Mouse (Mus musculus): ENCODE data around the gene Mycbp2.

Gene Mycbp2

DNA sequence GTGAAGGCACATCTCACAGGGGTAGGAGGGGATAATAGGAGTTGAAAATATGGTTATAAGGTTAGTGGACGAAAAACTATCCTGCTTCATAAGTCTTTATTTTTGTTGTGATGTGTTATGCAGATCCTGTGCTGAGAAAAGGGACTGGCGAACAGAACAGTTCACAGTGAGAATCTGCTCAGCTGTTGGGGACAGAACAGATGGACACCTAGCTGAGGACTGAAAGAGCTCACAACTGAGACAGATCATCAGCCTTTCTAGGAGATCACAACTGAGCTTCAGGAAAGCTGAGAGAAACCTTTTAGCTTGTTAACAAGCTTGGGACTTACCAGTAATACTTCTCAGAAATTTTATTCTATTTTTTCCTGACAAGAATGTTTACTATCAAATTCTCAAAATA, 92.3 kb downstream of the Mycbp2 start:
- TF ChIP-seq POU5F1 (IDR thresholded peaks at IDR 0.05; ENCODE audit: borderline replicate concordance, low read length) (no peak), NANOG (IDR thresholded peaks at IDR 0.05; ENCODE audit: borderline replicate concordance, low read length) (no peak), CTCF (conservative IDR thresholded peaks at IDR 0.05; ENCODE audit: low read length) (no peak)
- Histone ChIP-seq H3K27me3 (ENCODE audit: insufficient read depth, low read length) (no peaks in the 10 kb centered on the region), H3K36me3 (ENCODE audit: insufficient read depth, low read length) (0 out of 2 replicates have a peak, but pooled peaks cover 4% of the 10 kb centered on the region), H3K4me3 (replicated peaks; ENCODE audit: low read length) (no peak overlapping the region), H3K9me3 (ENCODE audit: low read length) (no peaks in the 10 kb centered on the region), H3K4me1 (replicated peaks; ENCODE audit: low read depth, low read length) (0 out of 2 replicates have a peak, but pooled peaks cover 2% of the 10 kb centered on the region)

DNA sequence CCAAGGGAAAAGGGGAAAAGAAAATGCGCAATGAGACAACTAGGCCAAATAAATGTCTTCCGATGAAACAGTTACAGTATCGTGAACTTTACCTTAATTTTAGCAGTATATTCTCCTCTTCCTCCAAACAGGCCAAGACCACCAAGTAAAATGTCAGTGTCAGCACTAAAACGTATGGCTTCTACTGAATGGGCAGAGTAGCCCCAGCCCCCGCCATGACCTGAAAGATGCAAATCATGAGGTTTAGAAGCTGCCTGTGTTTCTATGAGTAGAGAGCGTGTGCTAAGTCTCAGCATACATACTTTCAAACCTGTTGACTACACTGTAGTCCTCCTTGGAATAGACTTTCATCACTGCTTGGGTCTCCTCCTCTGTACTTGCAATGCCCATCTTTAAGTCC, 104.6 kb downstream of the Mycbp2 start:
- no peak overlapping the region for H3K4me3 ChIP-seq (replicated peaks; ENCODE audit: low read length)
- peaks cover 16% of the 10 kb centered on the region for H3K36me3 ChIP-seq (ENCODE audit: insufficient read depth, low read length)
- no peaks in the 10 kb centered on the region for H3K27me3 ChIP-seq (ENCODE audit: insufficient read depth, low read length)
- H3K9me3 ChIP-seq (ENCODE audit: low read length), result peaks cover 5% of the 10 kb centered on the region
- H3K4me1 ChIP-seq (replicated peaks; ENCODE audit: low read depth, low read length), result no peaks in the 10 kb centered on the region
- TF ChIP-seq CTCF (conservative IDR thresholded peaks at IDR 0.05; ENCODE audit: low read length), result no peak

DNA sequence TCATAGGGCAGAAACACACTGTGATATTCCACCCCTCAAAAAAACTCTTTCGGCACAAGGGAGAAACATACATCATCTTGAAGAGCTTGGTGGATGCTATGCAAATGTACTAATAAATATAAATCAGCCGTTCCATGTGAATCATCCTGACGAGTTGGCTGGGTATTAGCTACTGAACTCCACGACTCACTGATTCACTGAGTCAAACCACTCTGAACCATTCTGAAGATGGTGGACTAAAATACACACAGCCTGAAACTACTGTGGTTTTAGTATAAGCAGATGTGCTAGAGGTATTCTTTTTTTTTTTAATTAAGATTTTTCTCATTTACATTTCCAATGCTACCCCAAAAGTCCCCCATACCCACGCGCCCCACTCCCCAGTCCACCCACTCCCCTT, 111.8 kb downstream of the Mycbp2 start:
- Histone ChIP-seq H3K36me3 (ENCODE audit: insufficient read depth, low read length) (no peaks in the 10 kb centered on the region), H3K4me3 (replicated peaks; ENCODE audit: low read length) (no peak overlapping the region), H3K4me1 (replicated peaks; ENCODE audit: low read depth, low read length) (no peaks in the 10 kb centered on the region), H3K27me3 (ENCODE audit: insufficient read depth, low read length) (no peaks in the 10 kb centered on the region), H3K9me3 (ENCODE audit: low read length) (no peaks in the 10 kb centered on the region)
- TF ChIP-seq NANOG (IDR thresholded peaks at IDR 0.05; ENCODE audit: borderline replicate concordance, low read length) (no peak), POU5F1 (IDR thresholded peaks at IDR 0.05; ENCODE audit: borderline replicate concordance, low read length) (no peak), CTCF (conservative IDR thresholded peaks at IDR 0.05; ENCODE audit: low read length) (no peak)

DNA sequence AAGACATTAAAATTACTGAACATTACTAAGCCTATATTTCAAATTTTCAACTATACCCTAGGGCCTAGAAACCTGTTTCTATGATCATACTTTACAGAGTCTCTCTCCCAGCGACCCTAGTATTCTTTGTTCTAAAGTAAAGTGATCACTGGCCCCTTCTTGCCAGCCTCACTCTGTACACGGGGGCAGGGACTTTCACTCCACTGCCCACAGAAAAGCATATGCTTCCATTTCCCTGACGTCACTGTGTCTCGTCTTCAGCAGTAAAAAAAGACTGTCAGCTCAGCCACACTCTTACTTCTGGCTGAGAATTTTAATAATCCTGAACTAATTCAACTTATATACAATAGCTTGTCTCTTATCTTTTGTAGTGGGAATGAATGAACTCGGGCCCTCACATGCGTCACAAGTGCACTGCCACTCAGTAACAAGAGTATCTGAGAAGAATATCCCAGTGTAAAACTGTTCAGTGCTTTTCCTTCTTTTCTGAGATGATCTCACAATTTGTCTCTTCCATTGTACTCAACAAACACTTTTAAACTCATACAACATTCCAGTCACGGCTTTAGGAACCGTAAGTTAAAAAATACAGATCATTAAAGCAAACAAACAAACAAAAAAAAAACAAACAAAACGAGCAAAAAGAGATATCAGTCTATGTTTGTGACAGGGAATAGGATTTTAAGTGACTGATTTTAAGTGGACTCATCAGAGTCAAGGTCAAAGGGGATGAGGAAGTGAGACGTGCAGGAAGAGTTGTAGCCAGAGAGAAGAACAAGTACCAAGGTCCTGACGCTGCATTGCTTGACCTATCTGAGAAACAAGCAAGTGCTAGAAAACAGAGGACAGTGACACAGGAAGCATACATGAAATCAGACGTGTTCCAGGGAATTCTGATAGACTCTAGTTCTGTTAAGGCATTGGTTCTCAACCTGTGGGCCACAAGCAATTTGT, 112.7 kb downstream of the Mycbp2 start:
- Histone ChIP-seq H3K9me3 (ENCODE audit: low read length) (no peaks in the 10 kb centered on the region), H3K27me3 (ENCODE audit: insufficient read depth, low read length) (no peaks in the 10 kb centered on the region), H3K4me1 (replicated peaks; ENCODE audit: low read depth, low read length) (no peaks in the 10 kb centered on the region), H3K36me3 (ENCODE audit: insufficient read depth, low read length) (no peaks in the 10 kb centered on the region), H3K4me3 (replicated peaks; ENCODE audit: low read length) (no peak overlapping the region)
- TF ChIP-seq NANOG (IDR thresholded peaks at IDR 0.05; ENCODE audit: borderline replicate concordance, low read length) (no peak), POU5F1 (IDR thresholded peaks at IDR 0.05; ENCODE audit: borderline replicate concordance, low read length) (no peak), CTCF (conservative IDR thresholded peaks at IDR 0.05; ENCODE audit: low read length) (no peak)

DNA sequence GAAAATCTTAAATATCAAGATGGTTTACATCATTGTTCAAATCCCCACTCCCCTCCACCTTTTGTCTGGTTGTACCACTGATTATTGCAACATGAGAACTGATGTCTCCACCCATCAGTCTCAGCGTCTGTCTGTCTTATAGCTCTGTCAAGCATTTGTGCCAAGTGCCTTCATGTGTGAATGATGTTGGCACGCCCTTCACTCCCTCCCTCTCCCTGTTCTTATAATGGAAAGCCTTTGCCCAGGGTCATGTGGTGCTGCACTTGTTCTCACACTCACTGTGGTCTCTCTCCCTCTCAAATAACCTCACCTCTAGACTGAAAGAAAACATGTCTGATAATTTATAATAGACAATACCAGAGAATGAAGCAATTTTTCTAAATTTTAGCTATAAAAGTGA, 124.3 kb downstream of the Mycbp2 start:
- peaks cover 31% of the 10 kb centered on the region for H3K36me3 ChIP-seq (ENCODE audit: insufficient read depth, low read length)
- H3K9me3 ChIP-seq (ENCODE audit: low read length), result no peaks in the 10 kb centered on the region
- no peaks in the 10 kb centered on the region for H3K27me3 ChIP-seq (ENCODE audit: insufficient read depth, low read length)
- TF ChIP-seq POU5F1 (IDR thresholded peaks at IDR 0.05; ENCODE audit: borderline replicate concordance, low read length), result no peak
- no peak for TF ChIP-seq NANOG (IDR thresholded peaks at IDR 0.05; ENCODE audit: borderline replicate concordance, low read length)
- TF ChIP-seq CTCF (conservative IDR thresholded peaks at IDR 0.05; ENCODE audit: low read length), result no peak
- no peaks in the 10 kb centered on the region for H3K4me1 ChIP-seq (replicated peaks; ENCODE audit: low read depth, low read length)
- no peak overlapping the region for H3K4me3 ChIP-seq (replicated peaks; ENCODE audit: low read length)

DNA sequence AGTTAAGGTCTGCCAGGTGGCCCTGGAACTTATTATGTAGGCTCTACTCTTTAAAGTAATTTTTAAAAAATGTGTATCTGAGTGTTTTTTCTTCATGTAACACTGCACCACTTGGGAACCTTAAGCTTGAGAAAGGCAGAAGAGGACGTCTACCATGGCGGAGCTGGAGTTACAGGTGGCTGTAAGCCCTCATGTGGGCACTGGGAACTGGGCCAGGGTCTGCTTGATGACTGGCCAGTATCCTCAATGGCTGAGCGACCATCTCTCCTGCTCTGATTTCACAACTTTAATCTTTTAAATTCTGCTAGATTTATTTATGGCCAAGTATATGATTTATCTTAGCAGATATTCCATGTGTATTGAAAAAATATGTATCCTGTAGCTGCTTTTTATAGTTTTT, 124.9 kb downstream of the Mycbp2 start:
- Histone ChIP-seq H3K36me3 (ENCODE audit: insufficient read depth, low read length) (peaks cover 31% of the 10 kb centered on the region), H3K4me1 (replicated peaks; ENCODE audit: low read depth, low read length) (no peaks in the 10 kb centered on the region), H3K4me3 (replicated peaks; ENCODE audit: low read length) (no peak overlapping the region), H3K27me3 (ENCODE audit: insufficient read depth, low read length) (no peaks in the 10 kb centered on the region), H3K9me3 (ENCODE audit: low read length) (no peaks in the 10 kb centered on the region)
- no peak for TF ChIP-seq NANOG (IDR thresholded peaks at IDR 0.05; ENCODE audit: borderline replicate concordance, low read length)
- TF ChIP-seq CTCF (conservative IDR thresholded peaks at IDR 0.05; ENCODE audit: low read length), result no peak
- no peak for TF ChIP-seq POU5F1 (IDR thresholded peaks at IDR 0.05; ENCODE audit: borderline replicate concordance, low read length)

DNA sequence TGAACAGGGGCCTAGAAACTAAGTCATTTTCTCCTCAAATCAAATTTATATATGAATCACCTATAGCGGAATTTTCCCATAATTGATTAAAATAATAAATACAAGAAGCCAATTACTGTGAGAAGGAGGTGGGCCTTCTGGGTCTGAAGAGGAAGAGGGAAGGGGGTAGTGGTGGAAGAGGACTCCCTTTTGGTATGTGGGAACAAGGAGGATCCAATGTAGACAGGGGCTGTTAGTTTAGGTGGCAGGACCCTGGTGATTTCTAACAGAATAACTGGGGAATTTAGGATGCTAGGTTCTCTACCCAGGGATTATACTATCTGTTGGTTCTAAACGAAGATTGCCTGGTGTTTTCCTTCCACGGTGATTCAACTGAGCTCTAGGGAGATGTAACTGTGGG, 130.3 kb downstream of the Mycbp2 start:
- H3K27me3 ChIP-seq (ENCODE audit: insufficient read depth, low read length), result no peaks in the 10 kb centered on the region
- no peaks in the 10 kb centered on the region for H3K9me3 ChIP-seq (ENCODE audit: low read length)
- no peaks in the 10 kb centered on the region for H3K4me1 ChIP-seq (replicated peaks; ENCODE audit: low read depth, low read length)
- no peak for TF ChIP-seq POU5F1 (IDR thresholded peaks at IDR 0.05; ENCODE audit: borderline replicate concordance, low read length)
- TF ChIP-seq CTCF (conservative IDR thresholded peaks at IDR 0.05; ENCODE audit: low read length), result no peak
- TF ChIP-seq NANOG (IDR thresholded peaks at IDR 0.05; ENCODE audit: borderline replicate concordance, low read length), result no peak
- H3K4me3 ChIP-seq (replicated peaks; ENCODE audit: low read length), result no peak overlapping the region
- peaks cover 10% of the 10 kb centered on the region for H3K36me3 ChIP-seq (ENCODE audit: insufficient read depth, low read length)

DNA sequence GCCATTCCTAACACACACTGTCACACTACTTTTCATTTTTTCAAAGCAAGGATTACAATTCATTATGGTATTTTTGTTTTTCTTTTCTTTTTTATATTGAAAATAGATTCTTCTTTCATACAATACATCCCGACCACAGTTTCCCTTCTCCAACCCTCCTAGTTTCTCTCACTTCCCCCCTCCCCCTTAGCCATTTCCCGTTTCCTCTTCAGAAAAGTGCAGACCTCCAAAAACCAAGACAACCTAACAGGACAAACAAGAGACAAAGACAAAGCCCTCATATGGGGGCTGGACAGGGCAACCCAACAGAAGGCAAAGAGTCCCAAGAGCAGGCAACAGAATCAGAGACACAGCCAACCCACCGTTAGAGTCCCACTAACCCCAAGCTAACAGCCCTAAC, 160.0 kb downstream of the Mycbp2 start:
- H3K4me3 ChIP-seq (replicated peaks; ENCODE audit: low read length), result no peak overlapping the region
- H3K27me3 ChIP-seq (ENCODE audit: insufficient read depth, low read length), result no peaks in the 10 kb centered on the region
- H3K36me3 ChIP-seq (ENCODE audit: insufficient read depth, low read length), result peaks cover 11% of the 10 kb centered on the region; the same call in 1 of the 2 replicates
- H3K9me3 ChIP-seq (ENCODE audit: low read length), result no peaks in the 10 kb centered on the region
- no peaks in the 10 kb centered on the region for H3K4me1 ChIP-seq (replicated peaks; ENCODE audit: low read depth, low read length)
- no peak for TF ChIP-seq NANOG (IDR thresholded peaks at IDR 0.05; ENCODE audit: borderline replicate concordance, low read length)
- TF ChIP-seq CTCF (conservative IDR thresholded peaks at IDR 0.05; ENCODE audit: low read length), result no peak
- TF ChIP-seq POU5F1 (IDR thresholded peaks at IDR 0.05; ENCODE audit: borderline replicate concordance, low read length), result no peak

Measured in E14TG2a.4 (cell line).